Mouse (Mus musculus): Measurements from ENCODE around the gene Dnah7c. TPM values are rescaled to one million over a fixed set of nuclear protein-coding genes. Genes with fewer than 3 reads are reported as not detected.
A peak's percentile ranks its signal among the peaks of the same experiment; 100 is the strongest.

The Dnah7c gene
- total and polyA plus RNA-seq, 2 experiments from 2014 or later, result 0.03 TPM; not detected in 1

GRCm38 (mm10) chr1:46830066-46830843, 404.9 kb downstream of the Dnah7c start:
- TF ChIP-seq CTCF (IDR thresholded peaks at IDR 0.05; ENCODE audit: low read depth) (no peak), EP300 (IDR thresholded peaks at IDR 0.05; ENCODE audit: low read depth) (no peak)
- Histone ChIP-seq H3K4me1 (ENCODE audit: control insufficient read depth, insufficient read depth) (no peaks in the 10 kb centered on the region), H3K27me3 (ENCODE audit: control insufficient read depth, insufficient read depth, low read length) (no peaks in the 10 kb centered on the region), H3K9ac (replicated peaks; ENCODE audit: low read depth, low read length) (no peak overlapping the region), H3K27ac (ENCODE audit: low read depth) (no peak overlapping the region), H3K36me3 (replicated peaks; ENCODE audit: control insufficient read depth, insufficient read depth, low read length) (peaks cover 19% of the 10 kb centered on the region), H3K9me3 (replicated peaks; ENCODE audit: control insufficient read depth, low read length) (no peaks in the 10 kb centered on the region), H3K4me3 (ENCODE audit: low read depth, low read length) (no peak overlapping the region), H3K4me2 (ENCODE audit: low read depth, low read length) (no peak overlapping the region)
- ATAC-seq (ENCODE audit: insufficient read depth, low read depth) (no peak), DNase-seq (ENCODE audit: low spot score) (no peak)
- WGBS, result 83% methylated on average over 2 of the region's 2 CpGs

GRCm38 (mm10) chr1:46831927-46832326, 406.5 kb downstream of the Dnah7c start:
- H3K27me3 ChIP-seq (ENCODE audit: control insufficient read depth, insufficient read depth, low read length), result no peaks in the 10 kb centered on the region
- 89% methylated on average over 5 of the region's 5 CpGs for WGBS
- H3K4me3 ChIP-seq (ENCODE audit: low read depth, low read length), result no peak overlapping the region
- H3K4me2 ChIP-seq (ENCODE audit: low read depth, low read length), result no peak overlapping the region
- peaks cover 24% of the 10 kb centered on the region for H3K36me3 ChIP-seq (replicated peaks; ENCODE audit: control insufficient read depth, insufficient read depth, low read length)
- H3K9me3 ChIP-seq (replicated peaks; ENCODE audit: control insufficient read depth, low read length), result no peaks in the 10 kb centered on the region
- no peak for DNase-seq (ENCODE audit: low spot score)
- H3K4me1 ChIP-seq (ENCODE audit: control insufficient read depth, insufficient read depth), result no peaks in the 10 kb centered on the region
- ATAC-seq (ENCODE audit: insufficient read depth, low read depth), result no peak
- TF ChIP-seq EP300 (IDR thresholded peaks at IDR 0.05; ENCODE audit: low read depth) (no peak), CTCF (IDR thresholded peaks at IDR 0.05; ENCODE audit: low read depth) (no peak)
- no peak overlapping the region for H3K27ac ChIP-seq (ENCODE audit: low read depth)
- no peak overlapping the region for H3K9ac ChIP-seq (replicated peaks; ENCODE audit: low read depth, low read length)

DNA sequence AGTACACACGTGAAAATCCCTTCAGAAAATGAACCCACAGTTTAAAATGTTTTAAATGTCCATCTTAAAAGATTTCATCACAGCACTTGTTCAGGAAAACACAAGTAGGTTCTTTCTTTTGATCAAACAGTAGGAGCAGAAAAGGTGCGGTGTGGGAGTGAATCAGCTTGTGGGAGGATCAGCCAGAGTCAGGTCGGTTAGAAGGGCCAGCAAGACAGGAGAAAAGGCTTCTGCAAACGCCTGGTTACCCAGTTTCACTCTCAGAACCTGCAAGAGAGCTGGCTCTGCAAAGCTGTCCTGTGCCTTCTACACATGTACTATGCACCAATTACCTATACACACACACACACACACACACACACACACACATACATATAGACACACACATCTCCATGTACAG, 418.0 kb downstream of the Dnah7c start:
- H3K9ac ChIP-seq (replicated peaks; ENCODE audit: low read depth, low read length), result no peak overlapping the region
- no peak overlapping the region for H3K4me3 ChIP-seq (ENCODE audit: low read depth, low read length)
- no peak overlapping the region for H3K27ac ChIP-seq (ENCODE audit: low read depth)
- H3K4me1 ChIP-seq (ENCODE audit: control insufficient read depth, insufficient read depth), result no peaks in the 10 kb centered on the region
- no peaks in the 10 kb centered on the region for H3K27me3 ChIP-seq (ENCODE audit: control insufficient read depth, insufficient read depth, low read length)
- H3K9me3 ChIP-seq (replicated peaks; ENCODE audit: control insufficient read depth, low read length), result no peaks in the 10 kb centered on the region
- TF ChIP-seq EP300 (IDR thresholded peaks at IDR 0.05; ENCODE audit: low read depth), result no peak
- TF ChIP-seq CTCF (IDR thresholded peaks at IDR 0.05; ENCODE audit: low read depth), result no peak
- H3K36me3 ChIP-seq (replicated peaks; ENCODE audit: control insufficient read depth, insufficient read depth, low read length), result no peaks in the 10 kb centered on the region
- DNase-seq (ENCODE audit: low spot score) (no peak), ATAC-seq (ENCODE audit: insufficient read depth, low read depth) (no peak)
- H3K4me2 ChIP-seq (ENCODE audit: low read depth, low read length), result no peak overlapping the region
- 66% methylated on average over 4 of the region's 4 CpGs for WGBS

DNA sequence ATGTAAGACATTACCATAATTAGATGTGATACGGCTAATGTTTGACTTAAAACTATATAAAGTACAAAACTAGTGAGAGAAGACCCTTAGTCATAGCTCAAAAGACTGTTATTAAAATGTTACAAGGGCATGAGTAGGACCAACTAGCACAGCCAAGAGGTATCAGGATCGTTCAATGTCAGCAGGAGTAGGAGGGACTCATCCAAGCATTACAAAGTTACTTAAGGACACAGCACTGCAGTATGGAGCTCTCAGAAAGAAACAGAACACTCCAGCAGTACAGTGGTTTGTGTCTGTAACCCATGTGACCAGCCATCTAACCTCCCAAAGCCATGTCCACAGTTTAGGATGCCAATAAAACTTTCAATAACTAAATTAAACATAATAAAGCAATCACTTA, 418.9 kb downstream of the Dnah7c start:
- no peaks in the 10 kb centered on the region for H3K36me3 ChIP-seq (replicated peaks; ENCODE audit: control insufficient read depth, insufficient read depth, low read length)
- H3K9ac ChIP-seq (replicated peaks; ENCODE audit: low read depth, low read length), result no peak overlapping the region
- H3K4me3 ChIP-seq (ENCODE audit: low read depth, low read length), result no peak overlapping the region
- no peaks in the 10 kb centered on the region for H3K4me1 ChIP-seq (ENCODE audit: control insufficient read depth, insufficient read depth)
- DNase-seq (ENCODE audit: low spot score) (no peak), ATAC-seq (ENCODE audit: insufficient read depth, low read depth) (no peak)
- no peaks in the 10 kb centered on the region for H3K27me3 ChIP-seq (ENCODE audit: control insufficient read depth, insufficient read depth, low read length)
- 66% methylated on average over 2 of the region's 2 CpGs for WGBS
- no peak overlapping the region for H3K4me2 ChIP-seq (ENCODE audit: low read depth, low read length)
- TF ChIP-seq EP300 (IDR thresholded peaks at IDR 0.05; ENCODE audit: low read depth), result no peak
- TF ChIP-seq CTCF (IDR thresholded peaks at IDR 0.05; ENCODE audit: low read depth), result no peak
- no peaks in the 10 kb centered on the region for H3K9me3 ChIP-seq (replicated peaks; ENCODE audit: control insufficient read depth, low read length)
- no peak overlapping the region for H3K27ac ChIP-seq (ENCODE audit: low read depth)

- TF ChIP-seq EP300 (IDR thresholded peaks at IDR 0.05; ENCODE audit: low read depth) (no peak), CTCF (IDR thresholded peaks at IDR 0.05; ENCODE audit: low read depth) (no peak)
- ATAC-seq (ENCODE audit: insufficient read depth, low read depth) (no peak), DNase-seq (ENCODE audit: low spot score) (no peak)
- Histone ChIP-seq H3K4me2 (ENCODE audit: low read depth, low read length) (no peak overlapping the region), H3K9me3 (replicated peaks; ENCODE audit: control insufficient read depth, low read length) (no peaks in the 10 kb centered on the region), H3K4me1 (ENCODE audit: control insufficient read depth, insufficient read depth) (no peaks in the 10 kb centered on the region), H3K4me3 (ENCODE audit: low read depth, low read length) (no peak overlapping the region), H3K36me3 (replicated peaks; ENCODE audit: control insufficient read depth, insufficient read depth, low read length) (no peaks in the 10 kb centered on the region), H3K27ac (ENCODE audit: low read depth) (no peak overlapping the region), H3K27me3 (ENCODE audit: control insufficient read depth, insufficient read depth, low read length) (no peaks in the 10 kb centered on the region), H3K9ac (replicated peaks; ENCODE audit: low read depth, low read length) (no peak overlapping the region)
- 60% methylated on average over 5 of the region's 5 CpGs for WGBS
These were observed 419.8 kb downstream of the Dnah7c start for GRCm38 (mm10) chr1:46845221-46845620.

- peak; percentile 65 for DNase-seq (ENCODE audit: low spot score)
These were observed 424.4 kb downstream of the Dnah7c start for GRCm38 (mm10) chr1:46849758-46850157.

More at GRCm38 (mm10) chr1:46849758-46850157, 424.4 kb downstream of the Dnah7c start:
- peaks cover 12% of the 10 kb centered on the region; the same call in 1 of the 2 replicates for H3K4me1 ChIP-seq (ENCODE audit: control insufficient read depth, insufficient read depth)
- TF ChIP-seq EP300 (IDR thresholded peaks at IDR 0.05; ENCODE audit: low read depth) (no peak), CTCF (IDR thresholded peaks at IDR 0.05; ENCODE audit: low read depth) (peak; percentile 80)
- WGBS, result 50% methylated on average over 1 of the region's 1 CpGs
- H3K9ac ChIP-seq (replicated peaks; ENCODE audit: low read depth, low read length), result no peak overlapping the region
- no peak for ATAC-seq (ENCODE audit: insufficient read depth, low read depth)
- H3K27me3 ChIP-seq (ENCODE audit: control insufficient read depth, insufficient read depth, low read length), result no peaks in the 10 kb centered on the region
- no peak overlapping the region for H3K27ac ChIP-seq (ENCODE audit: low read depth)
- no peak overlapping the region for H3K4me2 ChIP-seq (ENCODE audit: low read depth, low read length)
- no peak overlapping the region for H3K4me3 ChIP-seq (ENCODE audit: low read depth, low read length)
- H3K9me3 ChIP-seq (replicated peaks; ENCODE audit: control insufficient read depth, low read length), result no peaks in the 10 kb centered on the region
- H3K36me3 ChIP-seq (replicated peaks; ENCODE audit: control insufficient read depth, insufficient read depth, low read length), result no peaks in the 10 kb centered on the region

Measured in heart, postnatal 0 days (tissue).